Mouse (Mus musculus): ENCODE results near the gene Jag2.

Jag2 gene

DNA sequence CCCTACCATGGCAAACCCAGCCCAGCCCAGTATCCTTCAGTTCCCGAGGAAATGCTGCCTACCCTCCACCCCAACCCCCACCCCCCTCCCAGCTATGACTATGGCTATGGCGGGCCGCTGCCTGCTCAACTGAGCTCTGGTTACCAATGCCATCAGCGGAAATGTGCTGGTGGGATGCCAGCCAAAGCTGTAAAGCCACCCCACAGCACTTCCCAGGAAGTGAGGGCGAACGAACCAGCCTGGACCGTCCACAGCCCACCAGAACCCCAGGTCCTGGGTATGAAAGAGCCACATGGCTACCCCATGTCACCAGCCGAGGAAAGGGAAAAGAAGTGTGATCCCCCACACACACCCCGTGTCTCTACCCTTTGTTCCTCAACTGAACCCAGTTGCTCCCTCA is 11.1 kb upstream of the Jag2 start:
- DNase-seq: peak; percentile 62

DNA sequence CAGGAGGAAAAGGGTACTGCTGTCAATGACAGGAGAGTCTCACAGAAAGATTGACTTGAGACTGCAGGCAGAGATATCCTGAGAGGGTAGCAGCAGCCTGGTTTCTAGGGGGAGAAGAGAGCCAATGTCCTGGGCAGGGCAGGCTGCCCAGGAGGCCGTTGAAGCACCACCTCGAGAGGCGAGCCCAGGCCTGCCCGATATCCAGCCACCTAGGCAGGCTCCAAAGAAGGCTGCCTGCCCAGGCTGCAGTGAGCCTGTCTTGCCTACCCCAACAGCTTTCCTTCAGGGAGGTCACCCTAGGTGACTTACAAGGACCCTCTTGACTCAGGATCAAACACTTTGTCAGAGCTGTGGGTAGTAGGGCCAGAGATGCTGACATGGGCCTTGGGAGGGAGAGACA is 10.7 kb upstream of the Jag2 start:
- no peak for DNase-seq

DNA sequence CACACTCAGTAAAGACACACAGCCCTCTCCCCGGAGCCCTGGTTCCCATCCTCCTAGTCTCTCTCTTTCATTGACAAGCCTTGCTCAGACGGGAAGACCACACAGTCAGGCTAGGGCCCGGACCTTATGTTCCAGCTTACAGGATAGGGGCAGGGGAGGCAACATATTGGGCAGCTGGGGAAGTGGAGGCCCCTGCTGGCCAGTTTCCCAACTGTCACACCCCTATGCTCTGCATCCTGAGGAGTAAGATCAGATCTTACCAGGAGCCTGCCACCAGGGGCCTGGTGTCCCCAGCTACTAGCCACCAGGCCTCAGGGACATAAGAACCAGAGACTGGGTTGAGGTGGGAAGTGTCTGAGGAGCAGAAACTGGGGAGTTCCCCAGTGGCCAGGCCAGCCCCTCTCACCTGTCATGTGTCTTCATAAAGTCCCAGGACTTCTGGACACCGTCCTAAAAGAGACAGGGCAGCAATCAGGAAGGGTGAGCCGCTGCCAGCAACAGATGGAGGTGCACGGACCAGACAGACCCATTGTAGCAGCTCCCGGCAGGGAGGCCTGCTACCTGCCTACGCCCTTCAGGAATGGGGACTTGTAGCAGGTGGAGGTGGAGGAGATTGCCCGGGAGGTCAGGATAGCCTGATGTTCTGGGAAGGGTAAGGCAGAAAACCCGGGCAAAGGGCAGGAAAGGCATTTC is 9.4 kb upstream of the Jag2 start:
- DNase-seq: peak; percentile 88

- no peak for DNase-seq
Measured at GRCm38 (mm10) chr12:112938366-112938765, 8.8 kb upstream of the Jag2 start.

- no peak for DNase-seq
Measured at GRCm38 (mm10) chr12:112937906-112938305, 8.3 kb upstream of the Jag2 start.

- DNase-seq: no peak
Measured at GRCm38 (mm10) chr12:112932647-112933046, 3.1 kb upstream of the Jag2 start.

GRCm38 (mm10) chr12:112928401-112929241 is 955 bp downstream of the Jag2 start:
- peak; percentile 45 for DNase-seq

GRCm38 (mm10) chr12:112927265-112927664 is 2.3 kb downstream of the Jag2 start:
- no peak for DNase-seq

DNA sequence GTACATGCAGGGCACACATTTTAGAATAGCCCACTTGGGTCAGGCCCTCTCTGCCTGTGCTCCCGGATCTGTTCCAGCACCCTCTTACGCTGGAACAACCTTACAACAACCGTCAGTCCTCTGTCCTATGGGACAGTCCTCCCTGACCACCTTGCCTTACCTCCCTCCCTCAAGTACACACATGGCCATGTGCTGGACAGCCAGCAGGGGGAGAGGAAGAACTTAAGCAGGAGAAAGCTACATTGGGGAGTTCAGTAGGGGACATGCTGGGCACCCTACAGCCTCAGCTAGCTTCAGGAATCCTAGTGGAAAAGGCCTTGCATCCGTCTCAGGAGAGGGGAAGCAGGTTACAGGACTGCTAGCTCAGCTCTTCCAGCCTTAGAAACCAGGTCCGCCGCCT is 3.6 kb downstream of the Jag2 start:
- no peak for DNase-seq

GRCm38 (mm10) chr12:112922541-112922940 is 7.0 kb downstream of the Jag2 start:
- DNase-seq: no peak

DNA sequence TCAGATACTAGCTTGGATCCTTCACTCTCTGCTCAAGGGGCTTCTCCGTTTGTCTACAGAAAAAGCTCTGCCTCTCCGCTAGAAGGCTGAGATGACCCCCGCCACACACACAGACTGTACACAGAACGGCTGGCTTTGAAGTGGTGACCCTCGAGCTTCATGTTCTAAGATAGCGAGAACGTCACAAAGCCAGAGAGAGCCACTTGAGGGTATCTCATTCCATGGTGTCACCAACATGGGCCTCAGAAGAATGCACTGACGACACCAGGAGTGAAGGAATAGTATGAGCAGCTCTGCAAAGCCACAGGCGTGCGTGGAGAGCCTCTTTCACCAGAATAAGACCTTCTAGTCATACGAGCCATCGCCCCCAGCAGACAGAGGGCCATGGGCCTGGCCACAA is 8.1 kb downstream of the Jag2 start:
- no peak for DNase-seq

DNA sequence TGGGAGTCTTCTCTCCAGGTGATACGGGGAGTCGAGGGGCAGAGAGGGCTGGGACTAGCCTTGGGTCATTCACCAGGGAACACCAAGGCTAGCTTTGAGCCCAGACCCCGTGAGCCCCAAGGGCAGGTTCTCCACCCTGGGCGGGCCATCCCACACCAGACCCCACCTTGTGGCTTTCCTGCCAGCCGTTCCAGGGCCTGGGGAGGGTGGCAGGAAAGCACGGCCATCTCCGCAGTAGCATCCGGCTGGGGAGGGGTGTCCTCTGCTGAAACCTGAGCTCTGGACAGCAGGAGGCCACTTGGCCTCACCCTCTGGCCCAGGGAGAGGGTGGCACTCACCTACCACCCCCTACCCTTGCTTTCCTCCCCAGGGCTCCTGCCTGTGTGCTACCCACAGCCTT is 11.7 kb downstream of the Jag2 start:
- no peak for DNase-seq

DNA sequence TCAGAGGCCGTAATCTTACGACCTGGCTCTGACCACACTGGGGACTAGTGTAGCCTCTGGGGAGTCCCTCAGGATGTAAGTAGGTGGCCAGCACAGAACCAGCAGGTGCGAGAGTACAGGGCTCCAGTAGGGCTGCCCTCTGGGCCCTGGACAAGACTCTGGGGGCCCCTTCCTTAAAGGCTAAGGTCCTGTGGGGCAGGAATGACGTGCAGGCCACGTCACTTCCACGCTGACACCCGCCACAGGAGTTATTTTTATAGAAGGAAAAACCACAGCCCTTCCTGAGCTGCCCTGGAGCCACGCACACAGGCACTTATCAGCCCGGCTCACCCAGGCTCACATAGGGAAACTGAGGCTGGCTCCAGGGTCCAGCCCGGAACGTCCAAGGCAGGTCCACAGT is 12.1 kb downstream of the Jag2 start:
- no peak for DNase-seq

DNA sequence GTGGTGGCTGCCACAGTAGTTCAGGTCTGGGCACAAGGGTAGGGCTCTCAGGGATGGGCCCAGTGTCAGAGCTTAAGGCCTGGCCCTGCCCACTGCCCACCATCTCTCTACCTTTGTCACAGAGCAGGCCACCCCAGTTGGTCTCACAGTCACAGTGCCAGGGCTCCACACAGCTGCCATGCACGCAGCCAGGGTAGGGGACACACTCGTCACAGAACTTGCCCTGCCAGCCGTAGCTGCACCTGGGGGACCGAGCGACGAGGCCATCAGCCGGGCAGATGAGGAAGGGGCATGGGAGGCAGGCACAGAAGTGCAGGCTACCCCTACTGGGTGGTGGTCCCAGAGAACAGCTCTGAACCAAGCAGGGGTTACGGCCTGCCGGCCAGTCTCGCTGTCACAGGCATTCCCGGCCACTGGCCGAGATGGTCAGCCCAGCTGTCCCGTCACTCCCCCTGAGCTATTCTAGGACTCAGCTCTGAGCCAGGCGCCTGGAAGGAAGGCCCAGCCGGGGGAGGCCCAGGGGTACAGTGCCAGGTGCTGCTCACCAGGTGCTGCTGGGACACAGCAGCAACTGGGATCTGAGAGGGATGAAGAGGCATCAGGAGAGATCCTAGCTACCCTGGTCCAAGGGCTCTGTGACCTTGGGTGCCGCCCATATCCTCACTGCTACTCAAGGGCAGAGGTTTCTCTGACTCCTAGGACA is 12.7 kb downstream of the Jag2 start:
- no peak for DNase-seq

GRCm38 (mm10) chr12:112915587-112915986 is 14.0 kb downstream of the Jag2 start:
- DNase-seq: no peak

- DNase-seq: no peak
Measured at GRCm38 (mm10) chr12:112914527-112914926, 15.0 kb downstream of the Jag2 start.

DNA sequence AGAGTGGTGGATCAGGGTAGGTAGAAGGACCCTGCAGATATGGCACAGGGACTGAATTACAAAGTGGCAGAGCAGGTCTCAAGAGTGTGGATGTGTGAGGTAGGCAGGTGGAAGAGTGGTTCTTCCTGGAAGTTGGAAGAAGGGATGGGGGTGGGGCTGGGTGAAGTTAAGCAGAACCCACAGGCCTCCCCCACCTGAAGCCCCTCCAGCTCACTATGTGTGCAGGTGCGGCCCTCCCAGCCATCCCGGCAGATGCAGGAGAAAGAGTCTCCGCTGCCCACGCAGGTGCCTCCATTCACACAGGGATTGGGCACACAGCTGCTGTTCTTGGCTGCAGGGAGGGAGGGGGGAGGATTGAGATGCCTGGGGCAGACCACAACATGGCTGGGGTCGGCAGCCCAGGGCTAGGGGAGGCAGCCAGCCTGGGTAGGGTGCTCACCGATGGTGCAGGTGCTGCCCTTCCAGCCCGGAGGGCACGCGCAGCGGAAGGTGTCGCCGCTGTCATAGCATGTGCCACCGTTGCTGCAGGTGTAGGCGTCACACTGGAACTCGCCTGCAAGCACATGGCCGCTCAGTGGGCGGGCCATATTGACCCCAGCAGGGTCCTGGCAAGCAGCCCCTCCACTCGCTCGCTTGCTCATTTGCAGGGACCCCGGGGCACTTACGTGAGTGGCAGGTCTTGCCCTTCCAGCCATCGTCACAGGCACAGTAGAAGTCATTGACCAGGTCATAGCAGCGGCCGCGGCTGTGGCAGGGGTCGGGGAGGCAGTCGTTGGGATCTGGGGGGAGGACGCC is 16.4 kb downstream of the Jag2 start:
- peak; percentile 57 for DNase-seq

DNA sequence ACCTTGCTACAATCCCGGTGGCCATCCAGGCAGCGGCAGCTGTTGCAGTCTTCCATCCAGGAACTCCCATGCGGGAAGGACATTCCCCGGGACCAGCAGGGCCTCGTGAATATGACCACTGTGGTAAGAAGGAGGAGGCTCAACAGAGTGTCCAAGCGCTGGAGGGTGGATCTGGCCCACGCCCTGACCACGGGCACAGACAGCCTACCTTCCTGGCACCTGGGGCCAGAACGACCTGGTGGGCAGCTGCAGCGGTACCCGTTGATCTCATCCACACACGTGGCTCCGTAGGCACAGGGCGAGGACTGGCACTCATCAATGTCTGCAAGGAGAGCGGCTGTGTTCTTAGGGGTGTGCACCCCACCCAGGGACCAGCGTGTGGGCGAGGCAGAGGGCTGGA is 17.9 kb downstream of the Jag2 start:
- no peak for DNase-seq

DNA sequence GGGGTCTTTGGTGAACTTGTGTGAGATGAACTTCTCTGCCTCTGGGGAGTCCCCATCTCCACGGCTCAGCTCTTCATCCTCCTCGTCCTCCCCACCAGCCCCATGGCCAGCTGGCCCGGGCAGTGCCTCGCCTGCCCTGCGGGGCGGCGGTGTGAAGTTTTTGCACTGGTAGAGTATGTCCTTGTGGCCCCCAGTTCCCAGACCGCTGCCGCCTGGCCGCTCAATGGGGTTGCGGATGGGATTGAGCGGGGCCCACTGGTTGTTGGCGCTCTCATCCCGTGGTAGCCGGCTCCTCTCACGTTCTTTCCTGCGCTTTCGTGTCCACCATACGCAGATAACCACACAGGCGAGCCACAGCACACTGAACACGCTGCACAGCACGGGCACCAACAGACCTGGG is 20.6 kb downstream of the Jag2 start:
- DNase-seq: no peak

DNA sequence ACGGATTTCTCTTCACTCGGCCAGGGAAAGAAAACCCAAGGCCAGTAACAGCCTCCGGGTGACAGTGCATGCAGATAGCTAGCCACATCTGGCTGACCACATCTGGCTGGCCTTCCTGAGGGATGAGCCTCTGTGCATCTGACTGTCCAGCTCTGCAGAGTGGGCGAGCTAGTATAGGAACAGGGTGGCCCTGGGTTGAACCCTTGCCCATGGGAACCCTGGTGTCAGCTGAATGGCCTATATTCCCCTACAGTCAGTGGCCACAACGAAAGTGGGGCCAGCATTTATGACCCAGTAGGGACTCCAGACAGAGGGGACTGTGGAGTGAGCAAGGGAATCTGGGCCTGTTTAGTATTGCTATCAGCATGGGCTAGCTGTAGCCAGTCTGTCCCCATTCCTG is 24.6 kb downstream of the Jag2 start:
- DNase-seq: no peak

DNA sequence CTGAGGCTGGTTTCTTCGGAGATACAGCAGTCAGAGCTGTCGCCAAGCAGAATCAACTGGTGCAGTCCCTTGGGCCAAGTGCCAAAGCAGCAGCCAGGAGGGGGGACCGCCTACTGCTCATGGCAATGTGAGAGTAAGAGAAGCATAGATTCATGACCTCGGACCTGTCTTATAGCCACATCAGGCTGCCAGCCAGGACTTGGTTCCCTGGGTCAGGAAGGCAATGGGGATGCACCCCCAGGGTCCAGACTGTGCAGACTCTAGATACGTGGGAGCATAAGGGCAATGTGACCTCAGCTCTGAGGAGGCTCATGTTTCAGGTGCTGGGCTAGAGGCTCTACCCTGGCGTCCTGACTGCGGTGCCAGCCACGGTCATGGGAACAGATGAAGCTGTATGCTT is 25.6 kb downstream of the Jag2 start:
- DNase-seq: no peak

GRCm38 (mm10) chr12:112900641-112901040 is 28.9 kb downstream of the Jag2 start:
- no peak for DNase-seq

- DNase-seq: no peak
Measured at GRCm38 (mm10) chr12:112898960-112899359, 30.6 kb downstream of the Jag2 start.
